Mouse (Mus musculus) adipose tissue, adult 10 weeks (tissue): ENCODE results near the gene Slc4a2. TPM values are rescaled to one million over a fixed set of nuclear protein-coding genes. Genes with fewer than 3 reads are reported as not detected.

ENCODE experiments used
- polyA plus RNA-seq: library from polyadenylated mRNA; stranded (reverse); fragments of 350-450 nt; fragmentation: Illumina TruSeq; extraction: RNeasy Lipid Tissue Mini Kit (QIAGEN cat#74804); gene quantifications from one replicate; pipeline ENCODE4 v1.2.3, GENCODE M21; 2014; ENCODE audit warnings: low read depth, low replicate concordance

Gene Slc4a2
- 48.3 TPM for polyA plus RNA-seq

GRCm38 (mm10) chr5:24423129-24424003 is at the start of gene Slc4a2, which contains the start of gene Cdk5:
TSS of gene Slc4a2 (plus strand) at chr5:24423837.
TSS of gene Cdk5 (minus strand) at chr5:24423530.

GRCm38 (mm10) chr5:24391864-24392263 is 31.8 kb upstream of the Slc4a2 start, which contains the start of gene Atg9b:
TSS of gene Atg9b (minus strand) at chr5:24392143.

GRCm38 (mm10) chr5:24393392-24393997 is 30.1 kb upstream of the Slc4a2 start, which contains the start of gene Abcb8:
TSS of gene Abcb8 (plus strand) at chr5:24393663.

GRCm38 (mm10) chr5:24413042-24413693 is 10.5 kb upstream of the Slc4a2 start, which contains the start of gene Asic3:
TSS of gene Asic3 (plus strand) at chr5:24413392.

GRCm38 (mm10) chr5:24444746-24445427 is 21.2 kb downstream of the Slc4a2 start, which contains the start of gene Fastk:
TSS of gene Fastk (minus strand) at chr5:24445287.

GRCm38 (mm10) chr5:24447624-24448298 is 24.1 kb downstream of the Slc4a2 start, which contains the start of gene Tmub1:
TSS of gene Tmub1 (minus strand) at chr5:24447854.

GRCm38 (mm10) chr5:24452030-24452690 is 28.5 kb downstream of the Slc4a2 start, which contains the start of gene Agap3:
TSS of gene Agap3 (plus strand) at chr5:24452177.

Other genes starting within 250 kb of the Slc4a2 start
- gene Kcnh2, start 72.2 kb upstream of the Slc4a2 start, polyA plus RNA-seq, result 16.1 TPM
- 9.9 TPM for gene Nos3, start 59.0 kb upstream of the Slc4a2 start, polyA plus RNA-seq
- gene Atg9b, start 31.7 kb upstream of the Slc4a2 start, polyA plus RNA-seq, result 0.74 TPM
- gene Abcb8, start 30.2 kb upstream of the Slc4a2 start, polyA plus RNA-seq, result 36.5 TPM
- gene Asic3, start 10.4 kb upstream of the Slc4a2 start, polyA plus RNA-seq, result not detected
- 43.5 TPM for gene Cdk5, start 307 bp upstream of the Slc4a2 start, polyA plus RNA-seq
- 58.6 TPM for gene Fastk, start 21.4 kb downstream of the Slc4a2 start, polyA plus RNA-seq
- 23.1 TPM for gene Tmub1, start 24.0 kb downstream of the Slc4a2 start, polyA plus RNA-seq
- 51.5 TPM for gene Agap3, start 28.3 kb downstream of the Slc4a2 start, polyA plus RNA-seq
- gene Gbx1, start 103.4 kb downstream of the Slc4a2 start, polyA plus RNA-seq, result not detected
- 0.91 TPM for gene Asb10, start 117.1 kb downstream of the Slc4a2 start, polyA plus RNA-seq
- gene 4931409K22Rik, start 133.0 kb downstream of the Slc4a2 start, polyA plus RNA-seq, result 1.3 TPM
- 38.6 TPM for gene Abcf2, start 153.6 kb downstream of the Slc4a2 start, polyA plus RNA-seq
- gene Chpf2, start 162.9 kb downstream of the Slc4a2 start, polyA plus RNA-seq, result 41.2 TPM
- gene Smarcd3, start 200.6 kb downstream of the Slc4a2 start, polyA plus RNA-seq, result 180 TPM